Mouse (Mus musculus) cerebellum, adult 2 months (tissue): ENCODE results near the gene Sacm1l. TPM values are rescaled to one million over a fixed set of nuclear protein-coding genes. Genes with fewer than 3 reads are reported as not detected.
A peak's percentile ranks its signal among the peaks of the same experiment; 100 is the strongest.

ENCODE experiments used
- DNase-seq, 2 experiments: peaks; one replicate each; pipeline ENCODE4 v3.0.0; 2021
- H3K27ac ChIP-seq: fragments of 200-500 bp; 2 replicates; pipeline ENCODE4 v1.5.1; 2012; ENCODE audit warnings: low read length, control low read depth, inconsistent platforms; ENCODE audit not compliant: insufficient read depth
- H3K27me3 ChIP-seq: fragments of 200-500 bp; 2 replicates; pipeline ENCODE4 v1.6.1; 2012; ENCODE audit warnings: inconsistent platforms, mild to moderate bottlenecking, low read length, moderate library complexity; ENCODE audit not compliant: control insufficient read depth, insufficient read depth
- H3K4me1 ChIP-seq: fragments of 200-500 bp; 2 replicates; pipeline ENCODE4 v1.6.1; 2011; ENCODE audit warnings: low read length; ENCODE audit not compliant: control insufficient read depth, insufficient read depth
- H3K4me3 ChIP-seq: fragments of 200-500 bp; replicated peaks from 2 replicates; pipeline ENCODE3; 2011; ENCODE audit warnings: mild to moderate bottlenecking, low read depth, low read length, control low read depth; ENCODE audit not compliant: insufficient read depth
- CTCF ChIP-seq: fragments of 200-500 bp; IDR thresholded peaks from 2 replicates; pipeline ENCODE4 v1.5.1; 2011; ENCODE audit warnings: low read depth, mild to moderate bottlenecking, control low read depth, low read length, moderate library complexity, borderline replicate concordance; ENCODE audit not compliant: insufficient read depth
- POLR2A ChIP-seq: fragments of 200-500 bp; IDR thresholded peaks from 2 replicates; pipeline ENCODE4 v1.6.1; 2011; ENCODE audit warnings: low read length, control low read depth, borderline replicate concordance; ENCODE audit not compliant: insufficient read depth
- WGBS: fragments of 180-500 bp; shearing (Covaris S2); methylation state at CpG from one replicate; pipeline ENCODE4 v1.1.7; 2018; 5-methylcytosine and 5-hydroxymethylcytosine counted together
- polyA plus RNA-seq: library from polyadenylated mRNA; depleted of rRNA; stranded (reverse); fragments of >200 nt; gene quantifications from 2 replicates; pipeline ENCODE4 v1.2.3, GENCODE M21; 2012

Sacm1l gene
- polyA plus RNA-seq, 1 experiment: 57.1 TPM

DNA sequence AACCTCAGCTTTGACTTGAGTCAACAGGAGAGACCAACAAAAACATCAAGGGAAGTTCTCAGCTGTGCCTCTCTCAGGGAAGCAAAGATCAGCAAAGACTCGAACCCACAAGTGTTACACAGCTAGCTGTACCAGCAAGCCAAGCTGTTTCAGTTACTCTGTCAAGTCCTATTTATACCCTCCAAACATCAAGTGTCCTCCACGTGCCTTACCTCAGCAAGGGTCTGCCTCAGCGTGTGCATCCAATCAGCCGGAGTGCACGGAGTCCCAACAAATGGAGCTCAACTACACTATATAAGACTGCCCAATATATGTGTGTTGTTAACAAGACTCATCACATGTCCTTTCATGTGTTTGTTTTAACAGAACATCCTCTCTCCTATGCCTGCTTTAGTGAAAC, 3.1 kb upstream of the Sacm1l start:
- DNase-seq: no peak
- Histone ChIP-seq H3K27ac (no peak overlapping the region), H3K4me3 (no peak overlapping the region), H3K27me3 (no peaks in the 10 kb centered on the region), H3K4me1 (0 out of 2 replicates have a peak, but pooled peaks cover 5% of the 10 kb centered on the region)
- WGBS: 77% methylated on average over 5 of the region's 5 CpGs
- TF ChIP-seq POLR2A (no peak), CTCF (no peak)

DNA sequence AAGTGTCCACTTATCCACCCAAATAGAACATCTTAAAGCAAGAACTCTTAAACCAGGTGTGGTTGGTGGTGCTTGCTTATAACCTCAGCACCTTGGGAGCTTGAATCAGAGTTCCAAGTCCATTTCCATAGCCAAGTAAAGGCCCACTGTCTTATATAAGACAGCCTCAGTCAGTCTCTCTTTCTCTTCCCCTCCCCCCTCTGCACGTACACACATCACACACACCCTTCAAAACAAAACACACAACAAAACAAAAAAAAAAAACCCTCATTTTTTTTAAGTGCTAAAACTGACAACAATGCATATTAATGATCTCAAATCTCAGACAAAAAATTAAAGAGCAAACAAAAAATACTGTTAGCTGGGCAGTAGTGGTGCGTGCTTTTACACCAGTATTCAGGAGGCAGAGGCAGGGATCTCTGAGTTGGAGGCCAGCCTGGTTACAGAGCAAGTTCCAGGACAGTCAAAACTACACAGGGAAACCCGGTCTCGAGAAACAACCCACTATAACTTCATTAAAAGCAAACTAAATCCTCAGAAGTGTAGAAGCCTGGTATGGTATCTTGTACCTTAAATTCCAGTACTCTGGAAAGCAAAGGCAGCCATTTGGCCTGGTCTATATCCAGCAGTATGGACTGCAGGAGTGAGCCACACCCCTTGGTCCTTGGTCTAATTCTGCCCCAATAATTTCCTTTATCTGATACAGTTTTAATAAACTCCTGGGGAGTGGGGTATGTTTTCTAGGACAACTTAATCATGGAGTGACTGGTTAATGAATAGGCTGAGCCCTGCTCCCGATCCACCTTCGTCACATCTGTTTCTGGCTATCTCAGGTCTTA, 1.3 kb upstream of the Sacm1l start:
- TF ChIP-seq CTCF (no peak), POLR2A (no peak)
- DNase-seq: peak in 1 of 2 experiments; percentile 34
- H3K4me3 ChIP-seq: peak overlapping the region; percentile 62
- H3K27ac ChIP-seq: peak overlapping the region; percentile 76; the same call in 1 of the 2 replicates
- H3K4me1 ChIP-seq: 0 out of 2 replicates have a peak, but pooled peaks cover 5% of the 10 kb centered on the region
- H3K27me3 ChIP-seq: no peaks in the 10 kb centered on the region
- WGBS: 12% methylated on average over 6 of the region's 6 CpGs

DNA sequence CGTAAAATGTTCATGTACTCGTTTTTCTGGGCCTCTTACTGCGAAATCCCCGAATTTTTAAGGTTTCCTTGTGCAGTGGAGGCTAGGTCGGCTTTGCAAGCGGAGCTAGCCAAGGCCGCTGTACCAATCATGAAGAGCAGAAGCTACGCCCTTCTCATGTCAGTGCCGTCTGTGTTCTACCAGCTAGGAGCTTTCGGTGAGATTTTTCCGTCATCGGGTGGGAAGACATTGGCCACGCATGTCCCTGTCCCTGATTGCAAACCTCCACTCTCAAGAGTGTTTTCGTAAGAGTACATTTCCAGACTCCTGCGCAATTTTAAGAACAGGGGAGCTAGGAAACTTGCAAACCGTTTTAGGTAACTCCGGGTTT, 648 bp upstream of the Sacm1l start:
- 0 out of 2 replicates have a peak, but pooled peaks cover 5% of the 10 kb centered on the region for H3K4me1 ChIP-seq
- peak overlapping the region; percentile 76 for H3K27ac ChIP-seq
- peak overlapping the region; percentile 62 for H3K4me3 ChIP-seq
- WGBS: under 1% methylated on average over 17 of the region's 17 CpGs
- no peaks in the 10 kb centered on the region for H3K27me3 ChIP-seq
- TF ChIP-seq POLR2A: no peak
- TF ChIP-seq CTCF: no peak
- peak; percentile 69 to 71 for DNase-seq

DNA sequence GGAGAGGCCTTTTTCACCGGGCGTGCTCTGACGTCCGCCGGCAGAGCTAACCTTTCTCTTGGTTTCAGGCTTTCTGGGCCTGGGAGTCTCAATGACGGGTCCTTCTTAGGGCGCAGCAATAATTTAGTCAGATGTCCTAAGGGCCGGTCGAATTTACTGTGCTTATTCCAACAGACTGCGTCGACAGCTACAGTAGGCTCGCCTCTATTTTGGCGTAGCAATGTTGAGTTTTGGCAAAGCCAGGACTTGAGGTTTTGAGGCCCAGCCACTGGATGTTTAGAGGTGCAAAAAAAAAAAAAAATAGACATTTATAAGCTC, 558 bp downstream of the Sacm1l start:
- WGBS: under 1% methylated on average over 13 of the region's 13 CpGs
- H3K27ac ChIP-seq: peak overlapping the region; percentile 42
- H3K4me1 ChIP-seq: 0 out of 2 replicates have a peak, but pooled peaks cover 3% of the 10 kb centered on the region
- DNase-seq: no peak
- no peak for TF ChIP-seq POLR2A
- no peak for TF ChIP-seq CTCF
- H3K27me3 ChIP-seq: no peaks in the 10 kb centered on the region
- H3K4me3 ChIP-seq: peak overlapping the region; percentile 74

DNA sequence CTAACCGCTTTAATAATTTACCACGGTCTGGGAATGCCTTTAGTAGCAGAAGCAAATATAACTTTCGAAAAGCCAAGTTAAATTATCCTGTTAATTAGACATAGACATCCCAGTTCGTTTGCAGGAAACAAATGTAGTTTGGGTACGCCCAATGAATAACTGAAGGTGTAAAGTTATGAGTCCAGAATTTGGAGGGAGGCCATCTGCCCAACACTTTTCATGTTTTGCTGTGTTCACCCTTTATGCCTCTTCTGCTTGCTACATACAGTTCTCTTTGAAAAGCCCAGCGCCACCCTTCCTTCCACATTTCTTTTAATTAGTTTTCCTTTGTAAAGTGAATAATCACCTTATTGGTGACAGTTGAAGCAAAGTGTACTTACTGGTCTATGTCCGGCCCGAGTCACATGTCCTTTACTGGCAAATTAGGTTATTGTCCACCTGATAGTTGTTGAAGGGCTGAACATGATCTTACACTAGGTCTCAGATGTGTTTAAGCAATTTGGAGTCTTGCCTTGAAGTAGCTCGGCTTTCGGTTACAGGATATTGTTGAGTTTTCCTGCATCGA, 1.1 kb downstream of the Sacm1l start:
- Histone ChIP-seq H3K4me1 (peaks cover 3% of the 10 kb centered on the region; the same call in 1 of the 2 replicates), H3K27me3 (no peaks in the 10 kb centered on the region), H3K4me3 (peak overlapping the region; percentile 74), H3K27ac (no peak overlapping the region; the same call in 1 of the 2 replicates)
- 25% methylated on average over 11 of the region's 11 CpGs for WGBS
- DNase-seq: no peak
- TF ChIP-seq CTCF (no peak), POLR2A (no peak)

DNA sequence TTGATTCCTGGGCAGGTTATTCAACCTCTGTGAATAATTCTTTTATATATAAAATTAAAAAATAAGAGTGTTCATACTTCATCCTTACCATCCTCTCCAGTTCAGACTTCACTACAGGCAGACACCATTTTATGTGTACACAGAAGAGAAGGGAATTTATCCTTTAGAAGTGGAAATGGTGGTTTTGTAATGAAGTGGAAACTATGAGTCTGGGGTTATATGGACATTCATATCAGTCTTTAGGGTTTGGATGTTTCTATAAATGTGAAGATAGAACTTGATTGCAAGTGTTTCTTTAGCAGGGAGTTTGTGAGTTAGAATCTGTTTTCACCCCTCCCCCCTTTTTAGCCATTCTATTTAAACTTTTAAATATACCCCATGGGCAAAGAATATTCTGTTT, 1.7 kb downstream of the Sacm1l start:
- Histone ChIP-seq H3K4me1 (peaks cover 3% of the 10 kb centered on the region; the same call in 1 of the 2 replicates), H3K27ac (no peak overlapping the region), H3K4me3 (no peak overlapping the region), H3K27me3 (no peaks in the 10 kb centered on the region)
- DNase-seq: no peak
- no peak for TF ChIP-seq CTCF
- TF ChIP-seq POLR2A: no peak

DNA sequence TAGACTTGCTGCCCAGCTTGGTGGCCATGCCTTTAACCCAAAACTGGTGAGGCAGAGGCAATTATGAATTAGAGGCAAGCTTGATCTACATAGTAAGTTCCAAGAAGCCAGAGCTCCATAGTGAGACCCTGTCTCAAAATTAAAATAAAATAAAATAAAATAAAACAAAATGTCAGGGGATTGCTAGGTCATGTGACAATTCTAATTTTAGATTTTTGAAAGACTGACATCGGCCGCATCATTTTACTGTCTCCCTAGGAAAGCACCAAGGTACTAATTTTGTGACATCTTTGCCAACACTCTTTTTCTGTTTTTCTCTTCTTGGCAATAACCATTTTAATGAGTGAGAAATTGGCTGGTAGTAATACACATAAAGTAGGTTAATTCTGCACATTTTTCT, 7.1 kb downstream of the Sacm1l start:
- Histone ChIP-seq H3K27ac (no peak overlapping the region), H3K4me3 (no peak overlapping the region), H3K27me3 (no peaks in the 10 kb centered on the region), H3K4me1 (peaks cover 2% of the 10 kb centered on the region; the same call in 1 of the 2 replicates)
- no peak for DNase-seq
- TF ChIP-seq POLR2A (no peak), CTCF (no peak)
- 18% methylated on average over 2 of the region's 2 CpGs for WGBS

DNA sequence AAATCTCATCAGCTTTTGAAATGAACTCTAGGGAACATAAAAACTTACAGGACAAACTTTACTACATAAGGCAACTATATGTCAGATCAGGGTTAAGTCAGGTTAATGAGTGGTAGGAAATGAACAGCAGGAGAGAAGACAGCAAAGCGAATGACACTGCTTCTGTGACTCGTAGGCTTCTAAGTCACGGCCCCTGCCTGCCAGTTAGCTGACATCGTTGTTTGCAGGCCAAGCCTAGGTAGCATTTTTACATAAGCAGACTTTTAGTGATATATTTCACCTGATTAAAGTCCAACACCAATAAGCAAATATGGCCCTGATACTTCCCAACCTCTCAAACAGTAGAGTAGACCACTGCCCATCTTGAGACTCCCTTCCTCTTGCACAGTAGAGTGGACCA, 8.6 kb downstream of the Sacm1l start:
- Histone ChIP-seq H3K27me3 (no peaks in the 10 kb centered on the region), H3K27ac (no peak overlapping the region), H3K4me1 (peaks cover 2% of the 10 kb centered on the region; the same call in 1 of the 2 replicates), H3K4me3 (no peak overlapping the region)
- no peak for DNase-seq
- 22% methylated on average over 4 of the region's 4 CpGs for WGBS
- no peak for TF ChIP-seq POLR2A
